ENCODE assay signal across 34 mouse cellular contexts in the genomic region with DNA sequence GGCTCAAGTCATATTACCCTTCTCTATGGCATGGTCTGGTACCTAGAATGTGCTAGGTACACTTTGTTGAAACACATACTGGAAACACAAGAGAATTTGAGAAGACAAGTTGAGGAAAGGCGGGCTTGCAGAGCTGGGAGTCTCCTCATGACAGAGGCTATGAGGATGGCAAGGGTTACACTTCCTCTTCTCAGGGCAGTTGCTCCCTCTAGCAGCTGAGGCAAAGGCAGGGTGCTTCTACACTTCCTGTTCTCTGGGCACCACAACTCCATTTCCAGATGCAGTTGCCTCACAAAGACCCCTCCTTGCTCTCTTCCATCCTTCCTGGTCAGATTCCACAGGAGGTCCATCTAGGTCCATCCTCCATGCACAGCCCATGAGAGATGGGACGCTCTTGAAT. TPM values are rescaled to one million over a fixed set of nuclear protein-coding genes. Genes with fewer than 3 reads are reported as not detected.
A peak's percentile ranks its signal among the peaks of the same experiment; 100 is the strongest.
DNase-seq lines count a peak whose midpoint lies in the region; ATAC-seq and TF ChIP-seq lines count a peak whose summit lies in the region.
"Had no signal": no experiment of that assay in that cellular context is flagged by ENCODE, and none has a peak within 500 bp of the region (broad histone marks: within the 10 kb centered on the region; RNA-seq: fewer than 3 reads in every experiment).

No protein-coding gene starts in this region.

- H3K27me3 ChIP-seq in lung, postnatal 0 days (replicated peaks; ENCODE audit: insufficient read depth, low read length): no peaks in the 10 kb centered on the region
- H3K27me3 ChIP-seq in forebrain, postnatal 0 days (ENCODE audit: insufficient read depth, low read length): no peaks in the 10 kb centered on the region
- H3K27me3 ChIP-seq: embryonic facial prominence, embryonic 12.5 days; hindbrain, embryonic 15.5 days; limb, embryonic 13.5 days; liver, embryonic 12.5 days; midbrain, embryonic 13.5 days; neural tube, embryonic 12.5 days had no signal

- no peak overlapping the region for H3K9ac ChIP-seq in lung, postnatal 0 days (replicated peaks; ENCODE audit: low read depth)
- no peak overlapping the region for H3K9ac ChIP-seq in forebrain, postnatal 0 days
- H3K9ac ChIP-seq: embryonic facial prominence, embryonic 12.5 days; heart, embryonic 13.5 days; hindbrain, embryonic 15.5 days; limb, embryonic 13.5 days; liver, embryonic 12.5 days; lung, embryonic 14.5 days; midbrain, embryonic 13.5 days; neural tube, embryonic 12.5 days had no signal

- ATAC-seq in lung, postnatal 0 days: no peak
- peak; percentile 87 for ATAC-seq in megakaryocyte progenitor cell, adult 5-6 weeks (replicated peaks; ENCODE audit: poor library complexity)
- no peak for ATAC-seq in forebrain, postnatal 0 days
- ATAC-seq: forebrain, embryonic 14.5 days; inflammation-experienced regulatory T-cells, adult 6 months; liver, embryonic 12.5 days; midbrain, embryonic 13.5 days had no signal

- H3K9me3 ChIP-seq in lung, postnatal 0 days (ENCODE audit: low read length): no peaks in the 10 kb centered on the region
- no peaks in the 10 kb centered on the region for H3K9me3 ChIP-seq in forebrain, postnatal 0 days (ENCODE audit: low read length)
- H3K9me3 ChIP-seq: embryonic facial prominence, embryonic 12.5 days; heart, embryonic 13.5 days; hindbrain, embryonic 10.5 days; hindbrain, embryonic 15.5 days; limb, embryonic 13.5 days; liver, embryonic 12.5 days; midbrain, embryonic 13.5 days; neural tube, embryonic 12.5 days had no signal

- no peak for TF ChIP-seq CTCF in lung, postnatal 0 days (IDR thresholded peaks at IDR 0.05)
- no peak for TF ChIP-seq CTCF in forebrain, postnatal 0 days (IDR thresholded peaks at IDR 0.05; ENCODE audit: low read depth)

- no peak overlapping the region for H3K4me3 ChIP-seq in lung, postnatal 0 days (ENCODE audit: low read depth, low read length)
- no peak overlapping the region for H3K4me3 ChIP-seq in forebrain, postnatal 0 days (ENCODE audit: low read depth, low read length)
- H3K4me3 ChIP-seq: embryonic facial prominence, embryonic 12.5 days; gastrocnemius, adult 2 months; heart, adult 2 months; heart, embryonic 13.5 days; hindbrain, embryonic 10.5 days; hindbrain, embryonic 15.5 days; limb, embryonic 13.5 days; liver, embryonic 12.5 days; megakaryocyte, embryonic 14.5 days; midbrain, embryonic 13.5 days; neural tube, embryonic 12.5 days had no signal

- H3K27ac ChIP-seq in lung, postnatal 0 days (ENCODE audit: low read length): no peak overlapping the region
- no peak overlapping the region for H3K27ac ChIP-seq in forebrain, postnatal 0 days (ENCODE audit: low read depth, low read length)
- H3K27ac ChIP-seq: embryonic facial prominence, embryonic 12.5 days; gastrocnemius, adult 2 months; heart, adult 2 months; heart, embryonic 13.5 days; hindbrain, embryonic 10.5 days; hindbrain, embryonic 15.5 days; limb, embryonic 13.5 days; liver, embryonic 12.5 days; midbrain, embryonic 13.5 days; neural tube, embryonic 12.5 days had no signal

- H3K4me2 ChIP-seq in lung, postnatal 0 days (replicated peaks; ENCODE audit: low read depth, low read length): no peak overlapping the region
- H3K4me2 ChIP-seq in forebrain, postnatal 0 days (ENCODE audit: low read depth): no peak overlapping the region
- H3K4me2 ChIP-seq: embryonic facial prominence, embryonic 12.5 days; heart, embryonic 13.5 days; hindbrain, embryonic 15.5 days; limb, embryonic 13.5 days; liver, embryonic 12.5 days; lung, embryonic 14.5 days; midbrain, embryonic 13.5 days had no signal

- DNase-seq in lung, postnatal 0 days (ENCODE audit: low spot score): peak; percentile 8
- no peak for DNase-seq in lung, adult 18-20 months
- peak; percentile 9 to 20 for DNase-seq in spleen, postnatal 36 days (ENCODE audit: low spot score in 2 of 2)
- DNase-seq in spleen, adult 18-20 months: no peak
- DNase-seq in brain, adult 2 months (ENCODE audit: low read depth, low spot score): peak; percentile 8
- no peak for DNase-seq in heart, adult 8-10 months (ENCODE audit: low spot score)
- no peak for DNase-seq in forebrain, postnatal 0 days
- DNase-seq: adrenal gland, adult 8-10 months; cerebellum, adult 8-10 months; cerebellum, postnatal 25 days; gastrocnemius, adult 2 months; heart, adult 2 months; heart, postnatal 10 days; kidney, adult 11 months; layer of hippocampus, adult 9-11 months; right cerebral cortex, adult 18-20 months; thymus, postnatal 36 days had no signal

- 88% methylated on average over 2 of the region's 2 CpGs for WGBS in lung, postnatal 0 days
- WGBS in forebrain, postnatal 0 days: 94% methylated on average over 2 of the region's 2 CpGs

- TF ChIP-seq EP300 in lung, postnatal 0 days (IDR thresholded peaks at IDR 0.05): no peak

- no peaks in the 10 kb centered on the region for H3K36me3 ChIP-seq in lung, postnatal 0 days (ENCODE audit: insufficient read depth, low read length)
- H3K36me3 ChIP-seq in forebrain, postnatal 0 days (ENCODE audit: insufficient read depth): no peaks in the 10 kb centered on the region
- H3K36me3 ChIP-seq: embryonic facial prominence, embryonic 12.5 days; G1E; heart, embryonic 13.5 days; hindbrain, embryonic 10.5 days; hindbrain, embryonic 15.5 days; limb, embryonic 13.5 days; liver, embryonic 12.5 days; midbrain, embryonic 13.5 days; neural tube, embryonic 12.5 days had no signal

- H3K4me1 ChIP-seq in lung, postnatal 0 days (ENCODE audit: insufficient read depth, low read depth, low read length): no peaks in the 10 kb centered on the region
- no peaks in the 10 kb centered on the region for H3K4me1 ChIP-seq in forebrain, postnatal 0 days (ENCODE audit: insufficient read depth)
- H3K4me1 ChIP-seq: heart, embryonic 13.5 days; liver, embryonic 12.5 days; midbrain, embryonic 13.5 days had no signal

RNA-seq across cellular contexts. Expression of a gene that starts 37.5 kb away (rescaled TPM):
- 7.9 and 8.9 TPM in 2 replicates for polyA plus RNA-seq in lung, postnatal 0 days (2015; fragmentation: Nextera tagmentation; extraction: Ambion mirVana)
- total RNA-seq in megakaryocyte progenitor cell, adult 5-6 weeks (2015): not detected in 2 replicates
- not detected in 2 replicates for total RNA-seq in megakaryocyte progenitor cell, adult 5-6 weeks (2017)
- total RNA-seq in heart, adult 8-10 months (2022): under 1 TPM in 1 of 4 experiments, not detected in 3; 0.17 TPM
- 0.46 TPM in 1 of 2 replicates, not detected in the other for total RNA-seq in forebrain, postnatal 0 days (2014; rRNA removed)
- polyA plus RNA-seq in forebrain, postnatal 0 days (2015; fragmentation: Nextera tagmentation; extraction: Ambion mirVana): not detected in 2 replicates
- total RNA-seq: adrenal gland, adult 8-10 months; gastrocnemius, adult 2 months; heart, postnatal 10 days; left cerebral cortex, postnatal 25 days had no signal
- polyA plus RNA-seq: forebrain, embryonic 14.5 days; G1E; hindbrain, embryonic 10.5 days; neural tube, embryonic 12.5 days; stomach, embryonic 14.5 days; testis, adult 2 months had no signal

Comparison
In these comparisons a context has a peak if more than half of its experiments do, and no peak if none do; other contexts are left out.
1. DNase-seq: peak in lung, postnatal 0 days (single experiment), spleen, postnatal 36 days (2 of 2) and brain, adult 2 months (single experiment); none in lung, adult 18-20 months (0 of 2), spleen, adult 18-20 months (0 of 2), heart, adult 8-10 months (single experiment) and forebrain, postnatal 0 days (single experiment).